Mouse (Mus musculus): ENCODE measurements around the gene Fxyd3. TPM values are rescaled to one million over a fixed set of nuclear protein-coding genes. Genes with fewer than 3 reads are reported as not detected.

Fxyd3 gene
- total and polyA plus RNA-seq, 3 experiments = not detected

- H3K9ac ChIP-seq (ENCODE audit: control insufficient read depth, low read depth, low read length, poor library complexity, severe bottlenecking) = no peak overlapping the region
- no peaks in the 10 kb centered on the region for H3K4me1 ChIP-seq (ENCODE audit: control insufficient read depth in 1 of 2, insufficient read depth in 2 of 2, low read length in 2 of 2)
- H3K27me3 ChIP-seq (ENCODE audit: control insufficient read depth in 1 of 2, insufficient read depth in 2 of 2, low read length in 2 of 2) = peaks cover 0 to 6% of the 10 kb centered on the region in 2 experiments; a peak in 3 of 4 replicates
- no peak overlapping the region for H3K4me3 ChIP-seq (ENCODE audit: control insufficient read depth in 1 of 2, insufficient read depth in 1 of 2, low read depth in 2 of 2, low read length in 2 of 2)
- no peaks in the 10 kb centered on the region for H3K79me2 ChIP-seq (ENCODE audit: control insufficient read depth, insufficient read depth, low read length, poor library complexity)
- TF ChIP-seq TAL1 (IDR thresholded peaks at IDR 0.05; ENCODE audit: low read length) (no peak), BHLHE40 (IDR thresholded peaks at IDR 0.05; ENCODE audit: borderline replicate concordance, low read depth, low read length) (no peak), EP300 (IDR thresholded peaks at IDR 0.05; ENCODE audit: low read depth in 1 of 2, low read length in 2 of 2) (no peak), MYC (IDR thresholded peaks at IDR 0.05; ENCODE audit: low read depth, low read length) (no peak), NRF1 (IDR thresholded peaks at IDR 0.05; ENCODE audit: insufficient read depth, low read depth, low read length, poor library complexity, severe bottlenecking) (no peak), USF1 (IDR thresholded peaks at IDR 0.05; ENCODE audit: low read depth, low read length) (no peak), ELF1 (IDR thresholded peaks at IDR 0.05; ENCODE audit: low read depth, low read length) (no peak)
- H3K9me3 ChIP-seq (replicated peaks; ENCODE audit: insufficient read depth, low read length) = no peaks in the 10 kb centered on the region
- H3K36me3 ChIP-seq (ENCODE audit: control insufficient read depth in 1 of 2, insufficient read depth in 2 of 2, low read length in 2 of 2) = no peaks in the 10 kb centered on the region
- no peak overlapping the region for H3K27ac ChIP-seq (ENCODE audit: control insufficient read depth, low read depth, low read length)
- DNase-seq (ENCODE audit: low read depth, low spot score) = no peak
These were observed 10.8 kb upstream of the Fxyd3 start for GRCm38 (mm10) chr7:31087262-31087661.

- no peak for DNase-seq (ENCODE audit: low read depth, low spot score)
- Histone ChIP-seq H3K4me1 (ENCODE audit: control insufficient read depth in 1 of 2, insufficient read depth in 2 of 2, low read length in 2 of 2) (no peaks in the 10 kb centered on the region), H3K27ac (ENCODE audit: control insufficient read depth, low read depth, low read length) (no peak overlapping the region), H3K27me3 (ENCODE audit: control insufficient read depth in 1 of 2, insufficient read depth in 2 of 2, low read length in 2 of 2) (peaks cover 3 to 8% of the 10 kb centered on the region in 2 experiments), H3K9ac (ENCODE audit: control insufficient read depth, low read depth, low read length, poor library complexity, severe bottlenecking) (no peak overlapping the region), H3K36me3 (ENCODE audit: control insufficient read depth in 1 of 2, insufficient read depth in 2 of 2, low read length in 2 of 2) (no peaks in the 10 kb centered on the region), H3K4me3 (ENCODE audit: control insufficient read depth in 1 of 2, insufficient read depth in 1 of 2, low read depth in 2 of 2, low read length in 2 of 2) (no peak overlapping the region), H3K9me3 (replicated peaks; ENCODE audit: insufficient read depth, low read length) (no peaks in the 10 kb centered on the region), H3K79me2 (ENCODE audit: control insufficient read depth, insufficient read depth, low read length, poor library complexity) (no peaks in the 10 kb centered on the region)
- TF ChIP-seq MYC (IDR thresholded peaks at IDR 0.05; ENCODE audit: low read depth, low read length) (no peak), EP300 (IDR thresholded peaks at IDR 0.05; ENCODE audit: low read depth in 1 of 2, low read length in 2 of 2) (no peak), E2F4 (IDR thresholded peaks at IDR 0.05; ENCODE audit: borderline replicate concordance, low read depth, low read length) (no peak), GATA1 (IDR thresholded peaks at IDR 0.05; ENCODE audit: low read depth, low read length) (no peak), POLR2AphosphoS5 (IDR thresholded peaks at IDR 0.05; ENCODE audit: borderline replicate concordance, low read depth, low read length) (no peak), ELF1 (IDR thresholded peaks at IDR 0.05; ENCODE audit: low read depth, low read length) (no peak), MAX (IDR thresholded peaks at IDR 0.05; ENCODE audit: low read length) (no peak), MAZ (IDR thresholded peaks at IDR 0.05; ENCODE audit: low read depth, low read length) (no peak), ZMIZ1 (IDR thresholded peaks at IDR 0.05; ENCODE audit: low read depth, low read length) (no peak), KAT2A (conservative IDR thresholded peaks at IDR 0.05; ENCODE audit: low read depth, low read length) (no peak), USF1 (IDR thresholded peaks at IDR 0.05; ENCODE audit: low read depth, low read length) (no peak), MAFK (IDR thresholded peaks at IDR 0.05; ENCODE audit: borderline replicate concordance, low read depth, low read length) (no peak), USF2 (IDR thresholded peaks at IDR 0.05; ENCODE audit: borderline replicate concordance in 1 of 2, insufficient read depth in 1 of 2, low read depth in 1 of 2, low read length in 2 of 2) (no peak), ETS1 (IDR thresholded peaks at IDR 0.05; ENCODE audit: low read depth, low read length) (no peak), CHD1 (IDR thresholded peaks at IDR 0.05; ENCODE audit: low read depth, low read length) (no peak), SIN3A (IDR thresholded peaks at IDR 0.05; ENCODE audit: low read length) (no peak), POLR2A (IDR thresholded peaks at IDR 0.05; ENCODE audit: control insufficient read depth in 1 of 2, insufficient read depth in 1 of 2, low read depth in 1 of 2, low read length in 2 of 2, poor library complexity in 1 of 2) (no peak), MXI1 (IDR thresholded peaks at IDR 0.05; ENCODE audit: low read depth, low read length) (no peak), TBP (IDR thresholded peaks at IDR 0.05; ENCODE audit: low read depth, low read length) (no peak), TCF12 (IDR thresholded peaks at IDR 0.05; ENCODE audit: low read depth, low read length) (no peak)
These were observed 9.8 kb upstream of the Fxyd3 start for GRCm38 (mm10) chr7:31086175-31086755.

All from MEL (cell line).